Mouse (Mus musculus) kidney, embryonic 16.5 days (tissue): ENCODE results near the gene Snx10. TPM values are rescaled to one million over a fixed set of nuclear protein-coding genes. Genes with fewer than 3 reads are reported as not detected.

ENCODE experiments used
- ATAC-seq: fragments of 200-750 bp; cut with Nextera tagmentation; 2 replicates; pipeline ENCODE4 v1.8.0; 2017; ENCODE audit warnings: moderate TSS enrichment; ENCODE audit not compliant: low FRiP score, low TSS enrichment
- H3K27ac ChIP-seq: fragments of 300-500 bp; sonication (generic); 2 replicates; pipeline ENCODE4 v1.5.1; 2014; ENCODE audit warnings: low read length
- H3K27me3 ChIP-seq: fragments of 300-500 bp; sonication (generic); 2 replicates; pipeline ENCODE4 v1.6.1; 2014; ENCODE audit warnings: low read length, control low read depth, mixed read lengths; ENCODE audit not compliant: insufficient read depth
- H3K36me3 ChIP-seq: fragments of 300-500 bp; sonication (generic); 2 replicates; pipeline ENCODE4 v1.6.1; 2014; ENCODE audit warnings: low read length, control low read depth, mixed read lengths; ENCODE audit not compliant: insufficient read depth
- H3K4me1 ChIP-seq: fragments of 300-500 bp; sonication (generic); 2 replicates; pipeline ENCODE4 v1.6.1; 2014; ENCODE audit warnings: low read length, control low read depth, mixed read lengths; ENCODE audit not compliant: insufficient read depth
- H3K4me2 ChIP-seq: fragments of 300-500 bp; sonication (generic); replicated peaks from 2 replicates; pipeline ENCODE4 v1.6.1; 2014; ENCODE audit warnings: low read depth, low read length
- H3K4me3 ChIP-seq: fragments of 300-500 bp; sonication (generic); 2 replicates; pipeline ENCODE4 v1.5.1; 2014; ENCODE audit warnings: mild to moderate bottlenecking, low read length
- H3K9ac ChIP-seq: fragments of 300-500 bp; sonication (generic); replicated peaks from 2 replicates; pipeline ENCODE4 v1.6.1; 2014; ENCODE audit warnings: low read length
- H3K9me3 ChIP-seq: fragments of 300-500 bp; sonication (generic); 2 replicates; pipeline ENCODE4 v1.6.1; 2016; ENCODE audit warnings: low read length, control low read depth
- WGBS: fragments of 180-500 bp; shearing (Covaris S2); extraction: QIAGEN DNeasy Blood & Tissue Kit; methylation state at CpG from one replicate; pipeline ENCODE4 v1.1.7; 2014; 5-methylcytosine and 5-hydroxymethylcytosine counted together
- polyA plus RNA-seq: library from polyadenylated mRNA; unstranded; fragments of >200 nt; fragmentation: Nextera tagmentation; extraction: Ambion mirVana; gene quantifications from 2 replicates; pipeline ENCODE4 v1.2.1, GENCODE M21; 2015

Snx10 gene
- polyA plus RNA-seq, 1 experiment from 2014 or later, result 16.1 TPM

DNA sequence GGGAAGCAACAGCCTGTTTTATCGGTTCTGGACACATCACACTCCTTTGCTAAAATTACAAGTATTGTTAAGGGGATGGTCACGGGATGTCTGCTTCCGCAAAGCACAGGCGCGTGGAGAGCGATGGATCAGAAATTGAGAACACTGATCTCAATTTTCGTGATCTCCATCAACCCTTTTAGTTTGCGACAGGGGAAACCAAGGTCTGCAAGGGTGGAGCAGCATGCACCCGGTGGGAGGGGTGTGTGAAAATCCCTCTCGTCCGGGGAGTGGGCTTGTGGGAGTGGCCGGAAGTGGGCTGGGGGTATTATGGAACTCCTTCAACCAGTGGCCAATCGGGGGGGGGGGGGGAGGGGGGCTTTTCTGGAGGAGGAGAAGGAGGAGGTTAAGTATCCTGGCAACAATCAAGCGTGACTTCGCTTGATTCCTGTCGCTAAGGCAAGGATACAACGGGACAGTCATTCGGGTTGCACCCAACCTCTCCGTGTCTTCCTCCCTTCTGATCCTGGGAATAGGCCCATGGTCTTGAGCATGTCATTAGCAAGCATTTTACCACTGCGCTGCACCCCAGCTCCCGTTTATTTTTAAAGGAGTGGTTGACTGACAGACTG is 725 bp downstream of the Snx10 start:
- peak overlapping the region; percentile 79 for H3K9ac ChIP-seq
- peak overlapping the region; percentile 96 for H3K4me2 ChIP-seq
- no peaks in the 10 kb centered on the region for H3K36me3 ChIP-seq
- no peaks in the 10 kb centered on the region for H3K27me3 ChIP-seq
- peaks cover 10% of the 10 kb centered on the region for H3K4me1 ChIP-seq
- peak overlapping the region; percentile 75 for H3K4me3 ChIP-seq
- H3K27ac ChIP-seq, result 0 out of 2 replicates have a peak overlapping the region, but pooled peaks have one; percentile 34
- peak; percentile 72; the same call in 1 of the 2 replicates for ATAC-seq
- no peaks in the 10 kb centered on the region for H3K9me3 ChIP-seq
- WGBS, result 1% methylated on average over 21 of the region's 21 CpGs

DNA sequence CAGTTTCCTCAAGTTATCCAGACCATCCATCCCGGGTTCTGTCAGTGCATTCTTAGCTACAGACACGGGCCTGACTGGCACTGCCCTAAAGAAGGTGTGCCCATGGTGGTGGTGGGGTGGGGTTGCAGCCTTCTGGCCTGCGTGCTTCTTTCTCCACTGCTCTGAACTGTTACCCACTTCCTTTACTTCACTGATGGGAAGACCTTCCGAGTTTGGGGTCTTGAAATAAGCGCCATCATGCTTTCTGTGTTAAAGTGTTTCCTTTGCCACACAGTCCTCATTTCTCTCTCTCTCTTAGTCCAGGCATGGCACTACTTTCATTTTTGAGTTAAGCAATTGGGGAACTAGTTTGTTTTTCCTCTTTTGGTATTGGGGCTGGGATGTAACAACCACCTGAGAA is 1.3 kb downstream of the Snx10 start:
- 42% methylated on average over 5 of the region's 5 CpGs for WGBS
- Histone ChIP-seq H3K9me3 (no peaks in the 10 kb centered on the region), H3K4me2 (peak overlapping the region; percentile 96), H3K36me3 (no peaks in the 10 kb centered on the region), H3K9ac (0 out of 2 replicates have a peak overlapping the region, but pooled peaks have one; percentile 0), H3K4me1 (peaks cover 10% of the 10 kb centered on the region), H3K27me3 (no peaks in the 10 kb centered on the region), H3K27ac (no peak overlapping the region), H3K4me3 (peak overlapping the region; percentile 75)
- ATAC-seq, result 0 out of 2 replicates have a peak, but pooled peaks have one; percentile 21

DNA sequence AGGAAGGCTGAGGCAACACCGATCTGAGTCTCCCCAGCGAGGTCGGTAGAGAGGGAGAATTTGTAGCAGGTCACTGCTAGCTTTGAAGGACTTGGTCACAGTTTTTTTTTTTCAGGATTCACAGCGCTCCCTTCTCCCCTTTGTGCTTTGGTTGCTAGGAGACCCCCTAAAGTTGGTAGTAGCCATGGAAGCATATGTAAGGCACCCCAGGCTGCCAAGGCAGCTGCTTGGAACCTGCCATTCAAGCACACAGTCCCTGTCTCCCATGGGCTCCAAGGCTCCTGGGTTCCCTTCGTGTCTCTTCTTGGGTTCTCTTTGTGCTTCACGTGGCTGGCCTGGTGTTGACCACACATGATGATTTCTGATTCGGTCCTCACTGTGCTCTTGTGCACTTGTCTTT is 5.8 kb downstream of the Snx10 start:
- no peak overlapping the region for H3K4me2 ChIP-seq
- no peaks in the 10 kb centered on the region for H3K27me3 ChIP-seq
- no peak overlapping the region for H3K4me3 ChIP-seq
- no peak overlapping the region for H3K9ac ChIP-seq
- peaks cover 7% of the 10 kb centered on the region for H3K4me1 ChIP-seq
- ATAC-seq, result no peak
- WGBS, result 79% methylated on average over 7 of the region's 7 CpGs
- no peak overlapping the region for H3K27ac ChIP-seq
- H3K36me3 ChIP-seq, result no peaks in the 10 kb centered on the region
- no peaks in the 10 kb centered on the region; the same call in 1 of the 2 replicates for H3K9me3 ChIP-seq

DNA sequence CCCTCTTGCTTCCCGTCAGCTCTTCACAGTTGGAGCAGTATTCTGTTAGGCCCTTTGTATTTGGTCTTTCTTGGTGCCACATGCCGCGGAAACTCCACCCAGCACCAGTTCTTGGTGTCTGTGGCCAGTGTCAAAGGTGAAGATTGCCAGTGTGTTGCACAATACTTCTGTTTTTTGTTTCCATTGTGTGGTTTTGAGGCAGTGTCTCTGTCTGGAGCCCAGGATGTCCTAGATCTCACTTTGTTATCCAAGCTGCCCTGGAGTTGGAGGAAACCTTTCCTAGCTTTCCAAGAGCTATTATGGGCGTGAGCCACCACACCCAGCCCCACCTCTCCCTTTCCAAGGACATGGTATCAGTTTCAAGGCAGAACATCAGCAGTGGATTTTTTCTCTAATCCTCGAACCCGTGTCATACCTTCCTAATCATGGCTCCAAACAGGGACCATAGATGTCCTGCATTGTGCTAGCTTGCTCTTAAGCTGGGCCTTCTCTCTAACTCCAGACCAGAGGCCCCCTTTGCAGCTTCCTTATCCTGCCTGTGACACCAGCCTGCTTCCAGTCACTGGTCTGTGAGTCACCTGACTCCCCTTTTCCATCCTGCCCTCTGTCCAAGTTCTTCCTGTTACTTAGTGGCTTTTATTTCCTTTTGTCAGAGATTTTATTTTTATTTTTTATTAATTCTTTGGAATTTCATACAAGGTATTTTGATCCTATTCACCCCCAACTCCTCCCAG is 9.9 kb downstream of the Snx10 start:
- Histone ChIP-seq H3K9me3 (no peaks in the 10 kb centered on the region; the same call in 1 of the 2 replicates), H3K36me3 (no peaks in the 10 kb centered on the region), H3K4me3 (no peak overlapping the region), H3K4me2 (no peak overlapping the region), H3K27me3 (no peaks in the 10 kb centered on the region), H3K27ac (no peak overlapping the region), H3K9ac (no peak overlapping the region), H3K4me1 (no peaks in the 10 kb centered on the region)
- ATAC-seq, result no peak
- WGBS, result 89% methylated on average over 6 of the region's 6 CpGs

DNA sequence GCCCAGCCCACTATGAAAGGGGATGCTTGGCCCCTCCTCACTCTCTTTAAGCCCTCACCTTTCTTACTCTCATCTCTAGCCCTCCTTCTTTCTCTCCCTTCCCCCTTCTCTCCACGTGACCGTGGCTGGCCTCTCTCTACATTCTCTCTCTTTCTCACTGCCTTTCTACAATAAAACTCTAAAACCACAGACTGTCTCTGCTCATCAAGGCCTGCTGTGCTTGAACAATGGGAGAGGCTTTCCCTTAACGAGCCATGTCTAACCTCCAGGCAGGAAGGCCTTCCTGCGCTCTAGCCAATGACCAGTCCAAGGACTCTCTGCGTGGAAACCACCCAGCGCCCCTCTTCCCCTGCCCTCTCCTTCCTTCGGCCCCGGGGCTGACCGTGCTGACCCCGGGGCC is 11.9 kb downstream of the Snx10 start:
- H3K4me3 ChIP-seq, result no peak overlapping the region
- peaks cover 2% of the 10 kb centered on the region; the same call in 1 of the 2 replicates for H3K9me3 ChIP-seq
- H3K4me1 ChIP-seq, result no peaks in the 10 kb centered on the region; the same call in 1 of the 2 replicates
- 88% methylated on average over 10 of the region's 10 CpGs for WGBS
- H3K36me3 ChIP-seq, result no peaks in the 10 kb centered on the region
- ATAC-seq, result no peak
- H3K9ac ChIP-seq, result no peak overlapping the region
- H3K4me2 ChIP-seq, result no peak overlapping the region
- no peaks in the 10 kb centered on the region for H3K27me3 ChIP-seq
- H3K27ac ChIP-seq, result no peak overlapping the region

DNA sequence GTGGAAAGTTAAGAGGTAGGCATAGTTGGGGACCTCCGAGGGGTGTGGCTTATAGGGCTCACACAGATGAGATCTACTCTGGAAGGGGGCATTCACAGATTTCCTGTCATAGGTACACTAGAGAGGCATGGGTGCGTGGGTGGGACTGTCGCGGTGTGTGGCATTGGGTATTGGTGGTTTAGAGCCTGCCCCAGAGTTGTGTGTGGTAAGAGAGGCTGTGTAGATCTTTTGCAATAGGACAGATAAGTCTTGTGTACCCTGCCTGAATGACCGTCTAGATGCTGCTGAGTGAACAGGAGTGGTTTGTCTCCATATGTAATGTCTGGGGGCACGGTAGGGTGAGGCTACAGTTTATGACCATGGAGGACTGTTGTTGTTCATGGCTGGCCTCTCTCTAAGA is 16.8 kb downstream of the Snx10 start:
- no peak; the same call in 1 of the 2 replicates for ATAC-seq
- 79% methylated on average over 6 of the region's 6 CpGs for WGBS

DNA sequence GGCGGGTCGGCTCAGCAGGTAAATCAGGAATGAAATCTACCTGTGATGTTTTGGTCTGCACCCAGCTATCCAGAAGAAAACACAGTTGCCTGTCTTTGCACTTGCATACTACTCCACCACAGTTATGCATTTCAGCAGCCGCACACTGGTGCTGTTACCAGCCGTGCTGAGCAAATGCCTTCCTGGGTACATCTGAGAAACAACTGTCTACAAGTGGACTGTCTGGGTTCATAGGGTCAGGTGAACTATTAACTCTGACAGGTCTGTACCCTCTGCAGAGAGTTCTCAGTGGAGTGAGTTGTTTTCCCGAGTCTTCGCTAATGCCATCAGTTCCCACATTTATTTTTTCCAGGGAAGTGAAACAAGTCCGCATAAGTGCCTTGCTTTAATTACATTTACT is 17.7 kb downstream of the Snx10 start:
- Histone ChIP-seq H3K27me3 (no peaks in the 10 kb centered on the region), H3K4me3 (no peak overlapping the region), H3K9me3 (0 out of 2 replicates have a peak, but pooled peaks cover 2% of the 10 kb centered on the region), H3K36me3 (no peaks in the 10 kb centered on the region), H3K9ac (no peak overlapping the region), H3K4me2 (no peak overlapping the region), H3K27ac (0 out of 2 replicates have a peak overlapping the region, but pooled peaks have one; percentile 20), H3K4me1 (peaks cover 8% of the 10 kb centered on the region; the same call in 1 of the 2 replicates)
- WGBS, result 64% methylated on average over 7 of the region's 7 CpGs
- ATAC-seq, result peak; percentile 82

More for the DNA sequence above, 16.8 kb downstream of the Snx10 start:
- Histone ChIP-seq H3K36me3 (no peaks in the 10 kb centered on the region), H3K27ac (no peak overlapping the region), H3K9ac (0 out of 2 replicates have a peak overlapping the region, but pooled peaks have one; percentile 16), H3K9me3 (0 out of 2 replicates have a peak, but pooled peaks cover 2% of the 10 kb centered on the region), H3K4me2 (no peak overlapping the region), H3K4me1 (peaks cover 8% of the 10 kb centered on the region; the same call in 1 of the 2 replicates), H3K27me3 (no peaks in the 10 kb centered on the region), H3K4me3 (no peak overlapping the region)

DNA sequence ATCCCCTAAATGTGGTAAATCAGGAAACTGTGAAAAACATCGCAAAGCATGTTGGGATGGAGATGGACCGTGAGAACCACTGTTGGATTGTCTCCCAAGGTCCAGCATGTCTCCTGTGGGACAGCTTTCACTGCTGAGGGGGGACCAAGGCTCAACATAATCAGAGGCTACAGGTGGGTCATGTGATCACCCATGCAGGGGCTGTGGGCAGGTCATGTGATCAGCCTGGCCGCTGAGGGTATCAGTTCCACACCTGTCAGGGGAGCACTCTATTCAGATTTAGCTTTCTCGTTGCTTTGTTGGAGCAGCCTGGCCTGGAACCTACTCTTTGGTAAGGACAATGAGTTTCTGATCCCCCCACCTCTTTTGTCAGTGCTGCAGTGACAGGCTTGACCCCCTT is 18.4 kb downstream of the Snx10 start:
- 75% methylated on average over 4 of the region's 4 CpGs for WGBS
- Histone ChIP-seq H3K4me2 (no peak overlapping the region), H3K4me3 (no peak overlapping the region), H3K4me1 (peaks cover 8% of the 10 kb centered on the region; the same call in 1 of the 2 replicates), H3K9ac (no peak overlapping the region), H3K27ac (no peak overlapping the region), H3K36me3 (no peaks in the 10 kb centered on the region), H3K27me3 (no peaks in the 10 kb centered on the region), H3K9me3 (0 out of 2 replicates have a peak, but pooled peaks cover 2% of the 10 kb centered on the region)
- no peak for ATAC-seq

DNA sequence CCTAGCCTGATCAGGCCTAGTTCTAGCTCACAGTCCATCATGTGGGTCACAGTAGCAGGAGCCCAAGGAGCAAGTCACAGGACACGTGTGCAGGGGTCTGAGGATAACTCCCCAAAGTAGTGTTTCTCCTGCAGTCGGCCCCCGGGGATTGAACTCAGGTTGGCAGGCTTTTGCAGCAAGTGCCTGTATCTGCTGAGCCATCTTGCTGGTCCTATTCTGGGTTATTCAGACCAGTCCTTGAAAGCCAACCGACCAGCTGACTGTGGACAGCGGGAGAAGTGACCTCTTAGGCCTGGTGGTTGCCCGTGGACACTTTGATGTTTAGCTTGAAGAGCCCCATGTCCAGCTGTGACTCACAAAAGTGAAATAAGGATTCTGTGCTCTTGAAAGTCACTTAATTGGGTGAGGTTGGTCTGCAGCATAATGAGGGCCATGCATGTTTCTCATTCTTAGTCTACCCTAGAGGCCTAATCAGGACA is 20.0 kb downstream of the Snx10 start:
- H3K36me3 ChIP-seq, result no peaks in the 10 kb centered on the region
- peaks cover 8% of the 10 kb centered on the region; the same call in 1 of the 2 replicates for H3K4me1 ChIP-seq
- no peak for ATAC-seq
- no peak overlapping the region for H3K4me3 ChIP-seq
- no peak overlapping the region for H3K27ac ChIP-seq
- 0 out of 2 replicates have a peak, but pooled peaks cover 2% of the 10 kb centered on the region for H3K9me3 ChIP-seq
- no peak overlapping the region for H3K9ac ChIP-seq
- H3K27me3 ChIP-seq, result no peaks in the 10 kb centered on the region
- no peak overlapping the region for H3K4me2 ChIP-seq
- WGBS, result 84% methylated on average over 6 of the region's 6 CpGs
